Mouse (Mus musculus): Measurements from ENCODE around the gene Palm3.

DNA sequence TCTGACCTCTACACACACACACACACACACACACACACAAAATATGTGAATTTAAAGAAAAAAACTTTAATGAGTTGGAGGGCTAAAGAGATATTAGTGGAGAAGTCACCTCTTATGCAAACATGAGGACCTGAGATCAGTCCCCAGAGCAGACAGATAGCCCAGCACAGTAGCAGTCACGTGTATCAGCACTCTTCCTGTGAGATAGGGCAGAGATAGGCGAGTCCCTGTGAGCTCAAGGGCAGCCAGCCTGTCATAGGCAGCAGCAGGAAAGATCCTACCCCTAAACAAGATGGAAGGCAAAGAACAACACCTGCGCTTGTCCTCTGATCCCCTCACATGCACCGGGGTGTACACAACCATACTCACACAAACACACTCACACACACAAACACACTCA lies 38.8 kb upstream of the Palm3 start:
- no peak for TF ChIP-seq CTCF (IDR thresholded peaks at IDR 0.05; ENCODE audit: extremely low read depth, insufficient read depth, low read length)
- TF ChIP-seq POLR2A (IDR thresholded peaks at IDR 0.05; ENCODE audit: extremely low read depth, insufficient read depth, low read length) = no peak

Measured in cortical plate, adult 2 months (tissue).